Mouse (Mus musculus) C2C12 (cell line): ENCODE measurements at regions not wholly inside any gene's neighbourhood (a gene's known extent, or its start where the extent isn't known, plus 50 kb on each side); places are given as distances from the start of the nearest gene placed in this dataset.

ENCODE experiments used
- H3K27me3 ChIP-seq: one replicate; pipeline ENCODE4 v1.6.1; 2011; ENCODE audit not compliant: control insufficient read depth, insufficient read depth, insufficient read length
- H3K36me3 ChIP-seq: one replicate; pipeline ENCODE4 v1.6.1; 2011; ENCODE audit not compliant: control insufficient read depth, insufficient read depth
- H3K4me3 ChIP-seq: one replicate; pipeline ENCODE4 v1.5.1; 2011; ENCODE audit warnings: mild to moderate bottlenecking, control low read depth; ENCODE audit not compliant: poor library complexity, insufficient read depth, severe bottlenecking
- H3K79me2 ChIP-seq: one replicate; pipeline ENCODE4 v1.6.1; 2011; ENCODE audit not compliant: control insufficient read depth, insufficient read depth
- H3K79me3 ChIP-seq: one replicate; pipeline ENCODE4 v1.6.1; 2011; ENCODE audit warnings: low read depth, control low read depth
- H3ac ChIP-seq: one replicate; pipeline ENCODE3; 2011; ENCODE audit warnings: low read depth; ENCODE audit not compliant: control insufficient read depth, insufficient read length
- CEBPB ChIP-seq: IDR thresholded peaks from one replicate; pipeline ENCODE4 v1.6.1; 2011; ENCODE audit warnings: low read depth, mild to moderate bottlenecking, control low read depth, moderate library complexity
- CTCF ChIP-seq: IDR thresholded peaks from one replicate; pipeline ENCODE4 v1.5.1; 2011; ENCODE audit not compliant: control insufficient read depth, insufficient read depth, insufficient read length
- FOSL1 ChIP-seq: IDR thresholded peaks from one replicate; pipeline ENCODE4 v1.8.0; 2011; ENCODE audit warnings: mild to moderate bottlenecking, low read length; ENCODE audit not compliant: poor library complexity, insufficient read depth, severe bottlenecking
- MAX ChIP-seq: IDR thresholded peaks from one replicate; pipeline ENCODE4 v1.6.1; 2011; ENCODE audit warnings: mild to moderate bottlenecking, control low read depth
- MYOD1 ChIP-seq: IDR thresholded peaks from one replicate; pipeline ENCODE4 v1.6.1; 2011; ENCODE audit warnings: low read depth; ENCODE audit not compliant: control insufficient read depth, insufficient read length
- MYOG ChIP-seq: IDR thresholded peaks from one replicate; pipeline ENCODE4 v1.6.1; 2011; ENCODE audit not compliant: control insufficient read depth, insufficient read length; ENCODE audit errors: extremely low read depth
- USF1 ChIP-seq: IDR thresholded peaks from one replicate; pipeline ENCODE4 v1.6.1; 2011; ENCODE audit warnings: low read depth, mild to moderate bottlenecking, control low read depth, moderate library complexity

- no peak for TF ChIP-seq CEBPB
- no peak for TF ChIP-seq MYOD1
- TF ChIP-seq CTCF, result no peak
- TF ChIP-seq USF1, result no peak
- no peak for TF ChIP-seq FOSL1
- no peak for TF ChIP-seq MYOG
- TF ChIP-seq MAX, result no peak
- Histone ChIP-seq H3K79me2 (no peaks in the 10 kb centered on the region), H3K27me3 (no peaks in the 10 kb centered on the region)
These were observed 288.4 kb downstream of the Sox4 start for GRCm38 (mm10) chr13:28665150-28665549.

DNA sequence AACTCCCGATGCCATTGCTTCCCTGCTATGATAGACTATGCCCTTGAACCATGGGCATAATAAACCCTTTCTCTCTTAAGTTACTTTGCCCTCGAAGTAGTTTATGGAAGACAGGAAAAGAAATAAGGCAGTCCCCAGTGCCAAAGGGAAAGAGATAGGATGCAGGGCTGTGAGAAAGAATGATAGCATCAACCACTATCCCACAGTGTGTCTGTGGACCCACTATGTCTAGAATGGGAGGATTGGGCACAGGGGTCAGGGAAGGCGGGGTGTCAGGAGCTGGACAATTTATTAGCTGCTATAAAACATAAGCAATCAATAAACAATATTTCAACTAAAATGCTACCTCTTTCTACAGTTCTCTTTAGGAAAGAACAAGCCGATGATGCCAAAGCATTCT is 288.8 kb downstream of the Sox4 start:
- Histone ChIP-seq H3K4me3 (no peak overlapping the region), H3K79me2 (no peaks in the 10 kb centered on the region), H3K27me3 (no peaks in the 10 kb centered on the region), H3K79me3 (no peaks in the 10 kb centered on the region), H3K36me3 (no peaks in the 10 kb centered on the region), H3ac (no peak overlapping the region)
- no peak for TF ChIP-seq MAX
- TF ChIP-seq MYOD1, result no peak
- no peak for TF ChIP-seq MYOG
- no peak for TF ChIP-seq CEBPB
- TF ChIP-seq CTCF, result no peak
- no peak for TF ChIP-seq FOSL1
- no peak for TF ChIP-seq USF1

More at GRCm38 (mm10) chr13:28665150-28665549, 288.4 kb downstream of the Sox4 start:
- no peak overlapping the region for H3K4me3 ChIP-seq
- no peak overlapping the region for H3ac ChIP-seq
- no peaks in the 10 kb centered on the region for H3K36me3 ChIP-seq
- no peaks in the 10 kb centered on the region for H3K79me3 ChIP-seq

GRCm38 (mm10) chr13:28663950-28664681 is 289.4 kb downstream of the Sox4 start:
- TF ChIP-seq MYOG (no peak), FOSL1 (no peak), MYOD1 (peak; percentile 16), USF1 (no peak), MAX (no peak), CTCF (no peak)
- Histone ChIP-seq H3K27me3 (no peaks in the 10 kb centered on the region), H3K36me3 (no peaks in the 10 kb centered on the region), H3K79me3 (no peaks in the 10 kb centered on the region), H3K4me3 (no peak overlapping the region), H3ac (no peak overlapping the region), H3K79me2 (no peaks in the 10 kb centered on the region)

DNA sequence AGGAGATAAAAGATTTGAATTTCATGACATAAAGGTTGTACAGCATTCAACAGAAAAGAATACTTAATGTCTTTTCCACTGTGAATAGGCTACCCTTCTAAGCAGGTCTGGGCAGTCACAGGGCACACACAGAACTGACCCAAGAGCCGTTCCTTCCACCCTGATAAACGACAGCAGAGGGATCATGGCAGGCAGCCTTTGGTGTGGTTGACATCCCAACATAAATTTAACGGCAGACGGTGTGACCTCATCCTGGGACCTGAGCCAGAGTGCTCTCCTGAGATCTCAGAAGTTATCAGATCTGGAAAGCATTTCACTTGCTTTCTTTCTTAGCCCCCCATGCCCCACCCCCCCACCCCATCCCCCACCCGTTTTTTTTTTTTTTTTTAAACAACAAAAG is 290.1 kb downstream of the Sox4 start:
- TF ChIP-seq MYOD1 (no peak), CEBPB (no peak), FOSL1 (no peak), CTCF (no peak), MAX (no peak), USF1 (no peak), MYOG (no peak)
- Histone ChIP-seq H3K27me3 (no peaks in the 10 kb centered on the region), H3ac (no peak overlapping the region), H3K36me3 (no peaks in the 10 kb centered on the region), H3K79me2 (no peaks in the 10 kb centered on the region), H3K4me3 (no peak overlapping the region), H3K79me3 (peaks cover 1% of the 10 kb centered on the region)

DNA sequence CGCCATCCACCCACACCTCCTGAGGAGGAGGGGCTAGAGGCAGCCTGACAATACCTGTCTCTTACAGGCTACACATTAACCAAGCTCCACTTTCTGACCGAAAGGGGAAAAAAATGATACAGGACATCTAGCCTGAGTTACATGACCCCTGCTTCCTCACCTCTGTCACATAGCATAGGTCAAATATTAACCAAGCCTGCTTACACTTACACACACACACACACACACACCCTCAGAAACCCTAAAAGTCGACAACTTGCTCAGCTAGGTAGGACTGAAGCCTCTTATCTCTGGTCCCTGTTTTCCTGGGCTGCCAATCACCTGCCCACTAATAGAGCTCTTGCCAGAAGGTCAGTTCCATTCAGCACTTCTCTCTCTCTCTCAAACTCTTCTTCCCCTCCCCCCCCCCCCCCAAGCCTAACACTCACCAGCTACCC is 291.2 kb downstream of the Sox4 start:
- no peak overlapping the region for H3K4me3 ChIP-seq
- no peak overlapping the region for H3ac ChIP-seq
- H3K27me3 ChIP-seq, result no peaks in the 10 kb centered on the region
- no peaks in the 10 kb centered on the region for H3K36me3 ChIP-seq
- H3K79me3 ChIP-seq, result peaks cover 1% of the 10 kb centered on the region
- TF ChIP-seq USF1 (no peak), MAX (no peak)
- no peaks in the 10 kb centered on the region for H3K79me2 ChIP-seq

DNA sequence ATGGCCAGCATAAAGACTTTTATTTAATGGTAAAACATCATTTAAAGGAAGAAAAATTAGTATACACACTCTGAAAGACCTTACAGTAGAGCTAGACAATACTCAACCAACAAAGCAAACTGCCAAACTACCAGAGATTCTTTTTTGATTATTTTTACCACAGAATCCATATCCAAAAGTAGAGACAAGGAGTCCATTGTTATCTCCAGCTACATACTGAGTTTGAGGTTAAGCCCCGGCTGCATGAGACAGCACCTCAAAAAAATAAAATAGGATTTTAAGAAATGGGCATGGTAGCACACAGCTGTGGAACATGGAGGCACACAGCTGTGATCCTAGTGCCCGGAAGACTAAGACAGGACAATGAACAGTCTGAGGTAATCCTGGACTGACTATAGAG is 293.4 kb downstream of the Sox4 start:
- no peaks in the 10 kb centered on the region for H3K79me2 ChIP-seq
- H3ac ChIP-seq, result no peak overlapping the region
- peaks cover 1% of the 10 kb centered on the region for H3K79me3 ChIP-seq
- no peak for TF ChIP-seq MYOD1
- TF ChIP-seq FOSL1, result no peak
- TF ChIP-seq MAX, result no peak
- TF ChIP-seq MYOG, result no peak
- H3K27me3 ChIP-seq, result no peaks in the 10 kb centered on the region
- no peaks in the 10 kb centered on the region for H3K36me3 ChIP-seq
- H3K4me3 ChIP-seq, result no peak overlapping the region
